In genomic region chr12:109058660-109059059, GRCm38 (mm10) we compare ENCODE assay signal across 29 mouse cellular contexts. TPM values are rescaled to one million over a fixed set of nuclear protein-coding genes. Genes with fewer than 3 reads are reported as not detected.
DNase-seq lines count a peak whose midpoint lies in the region; ATAC-seq and TF ChIP-seq lines count a peak whose summit lies in the region.
"Had no signal": no experiment of that assay in that cellular context is flagged by ENCODE, and none has a peak within 500 bp of the region (broad histone marks: within the 10 kb centered on the region; RNA-seq: fewer than 3 reads in every experiment).

No protein-coding gene starts in this region.

- no peak for TF ChIP-seq POLR2A in thymus, adult 2 months (IDR thresholded peaks at IDR 0.05; ENCODE audit: control insufficient read depth, extremely low read depth, insufficient read depth, low read length, poor library complexity)

- no peak for TF ChIP-seq CTCF in hindbrain, postnatal 0 days (IDR thresholded peaks at IDR 0.05; ENCODE audit: low read depth)
- no peak for TF ChIP-seq CTCF in thymus, adult 2 months (IDR thresholded peaks at IDR 0.05; ENCODE audit: borderline replicate concordance, control insufficient read depth, extremely low read depth, insufficient read depth, low read length, poor library complexity)

- H3K4me3 ChIP-seq in hindbrain, embryonic 10.5 days, result no peak overlapping the region
- no peak overlapping the region for H3K4me3 ChIP-seq in hindbrain, postnatal 0 days (ENCODE audit: low read length)
- no peak overlapping the region for H3K4me3 ChIP-seq in thymus, adult 2 months (ENCODE audit: control insufficient read depth, insufficient read depth, low read length)
- H3K4me3 ChIP-seq: embryonic facial prominence, embryonic 12.5 days; embryonic facial prominence, embryonic 15.5 days; forebrain, embryonic 12.5 days; heart, adult 2 months; heart, embryonic 10.5 days; heart, embryonic 13.5 days; hindbrain, embryonic 12.5 days; hindbrain, embryonic 15.5 days had no signal

- H3K4me2 ChIP-seq in hindbrain, postnatal 0 days (ENCODE audit: low read depth, low read length), result no peak overlapping the region
- H3K4me2 ChIP-seq: embryonic facial prominence, embryonic 12.5 days; embryonic facial prominence, embryonic 15.5 days; forebrain, embryonic 12.5 days; heart, embryonic 13.5 days; hindbrain, embryonic 12.5 days; hindbrain, embryonic 15.5 days had no signal

- no peak for ATAC-seq in hindbrain, postnatal 0 days
- ATAC-seq: forebrain, embryonic 16.5 days had no signal

- peaks cover 46% of the 10 kb centered on the region for H3K4me1 ChIP-seq in hindbrain, embryonic 10.5 days (replicated peaks)
- H3K4me1 ChIP-seq in hindbrain, postnatal 0 days (ENCODE audit: insufficient read depth, low read length), result no peaks in the 10 kb centered on the region
- H3K4me1 ChIP-seq in thymus, adult 2 months (replicated peaks; ENCODE audit: control insufficient read depth, insufficient read depth, low read length), result peaks cover 36% of the 10 kb centered on the region

- 82% methylated on average over 8 of the region's 8 CpGs for WGBS in hindbrain, embryonic 10.5 days
- WGBS in hindbrain, postnatal 0 days, result 86% methylated on average over 8 of the region's 8 CpGs
- 95% methylated on average over 8 of the region's 8 CpGs for WGBS in thymus, adult 2 months

- H3K36me3 ChIP-seq in hindbrain, embryonic 10.5 days, result no peaks in the 10 kb centered on the region
- H3K36me3 ChIP-seq in hindbrain, postnatal 0 days (ENCODE audit: insufficient read depth, low read length), result no peaks in the 10 kb centered on the region
- H3K36me3 ChIP-seq in thymus, adult 2 months (ENCODE audit: control insufficient read depth, insufficient read depth, low read length), result no peaks in the 10 kb centered on the region
- H3K36me3 ChIP-seq: embryonic facial prominence, embryonic 12.5 days; embryonic facial prominence, embryonic 15.5 days; forebrain, embryonic 12.5 days; G1E; heart, embryonic 10.5 days; heart, embryonic 13.5 days; hindbrain, embryonic 12.5 days; hindbrain, embryonic 15.5 days had no signal

- no peak for DNase-seq in hindbrain, embryonic 10.5 days (ENCODE audit: low spot score)
- no peak for DNase-seq in hindbrain, postnatal 0 days (ENCODE audit: low spot score)
- DNase-seq in ovary, postnatal 36 days (ENCODE audit: low spot score), result peak; percentile 1
- no peak for DNase-seq in ovary, adult 18-20 months (ENCODE audit: low spot score)
- no peak for DNase-seq in thymus, adult 2 months
- no peak for DNase-seq in thymus, postnatal 25 days
- DNase-seq in lung, postnatal 14 days, result no peak
- DNase-seq: adrenal gland, adult 2 months; adrenal gland, postnatal 14 days; B cell, adult 2 months; cerebellum, adult 11 months; cerebellum, adult 2 months; cerebellum, adult 9-11 months; cerebellum, postnatal 25 days; gastrocnemius, postnatal 10 days; heart, adult 2 months; heart, postnatal 14 days; heart, postnatal 4 days had no signal

- H3K9ac ChIP-seq in hindbrain, postnatal 0 days (replicated peaks; ENCODE audit: low read length), result no peak overlapping the region
- H3K9ac ChIP-seq: embryonic facial prominence, embryonic 12.5 days; embryonic facial prominence, embryonic 15.5 days; forebrain, embryonic 12.5 days; heart, embryonic 13.5 days; hindbrain, embryonic 12.5 days; hindbrain, embryonic 15.5 days had no signal

- H3K9me3 ChIP-seq in hindbrain, embryonic 10.5 days, result no peaks in the 10 kb centered on the region
- H3K9me3 ChIP-seq in hindbrain, postnatal 0 days (ENCODE audit: low read length), result no peaks in the 10 kb centered on the region
- H3K9me3 ChIP-seq: embryonic facial prominence, embryonic 12.5 days; embryonic facial prominence, embryonic 15.5 days; forebrain, embryonic 12.5 days; heart, embryonic 10.5 days; heart, embryonic 13.5 days; hindbrain, embryonic 12.5 days; hindbrain, embryonic 15.5 days had no signal

- H3K27me3 ChIP-seq in hindbrain, embryonic 10.5 days (ENCODE audit: insufficient read depth, poor library complexity, severe bottlenecking), result peaks cover 55% of the 10 kb centered on the region
- H3K27me3 ChIP-seq in hindbrain, postnatal 0 days (ENCODE audit: insufficient read depth, low read length), result 0 out of 2 replicates have a peak, but pooled peaks cover 9% of the 10 kb centered on the region
- no peaks in the 10 kb centered on the region; the same call in 1 of the 2 replicates for H3K27me3 ChIP-seq in thymus, adult 2 months (ENCODE audit: control insufficient read depth, insufficient read depth, low read length)

- peak overlapping the region; percentile 35; the same call in 1 of the 2 replicates for H3K27ac ChIP-seq in hindbrain, embryonic 10.5 days
- H3K27ac ChIP-seq in hindbrain, postnatal 0 days, result no peak overlapping the region
- H3K27ac ChIP-seq in thymus, adult 2 months (ENCODE audit: control insufficient read depth, insufficient read depth, low read length), result peak overlapping the region; percentile 91; the same call in 1 of the 2 replicates
- H3K27ac ChIP-seq: embryonic facial prominence, embryonic 12.5 days; embryonic facial prominence, embryonic 15.5 days; forebrain, embryonic 12.5 days; heart, adult 2 months; heart, embryonic 10.5 days; heart, embryonic 13.5 days; hindbrain, embryonic 12.5 days; hindbrain, embryonic 15.5 days had no signal

RNA-seq across cellular contexts. Expression of gene Begain, which starts 9.4 kb away (rescaled TPM):
- 6.0 and 16.2 TPM in 2 replicates for polyA plus RNA-seq in hindbrain, embryonic 10.5 days (2016; fragmentation: Nextera tagmentation; extraction: Ambion mirVana)
- total RNA-seq in hindbrain, postnatal 0 days (2014; rRNA removed), result 60.4 and 76.9 TPM in 2 replicates
- polyA plus RNA-seq in hindbrain, postnatal 0 days (2015; fragmentation: Nextera tagmentation; extraction: Ambion mirVana), result 20.2 and 22.4 TPM in 2 replicates
- 19.9 and 21.6 TPM in 2 replicates for polyA plus RNA-seq in thymus, adult 2 months (2012; rRNA removed)
- total RNA-seq: common myeloid progenitor, adult 5-6 weeks; G1E; granulocyte monocyte progenitor cell, adult 5-6 weeks had no signal
- polyA plus RNA-seq: G1E had no signal
